Mouse (Mus musculus) heart, postnatal 0 days (tissue): ENCODE data around the gene Vps50. TPM values are rescaled to one million over a fixed set of nuclear protein-coding genes. Genes with fewer than 3 reads are reported as not detected.
A peak's percentile ranks its signal among the peaks of the same experiment; 100 is the strongest.
"Not testable (repeated sequence)": the region's sequence is repeated elsewhere in the genome, so short reads cannot be mapped to it uniquely, and the experiment has no call there.

Experiments
- ATAC-seq: fragments of 200-750 bp; cut with Nextera tagmentation; 2 replicates; pipeline ENCODE4 v1.8.0; 2017; ENCODE audit warnings: low read depth, moderate number of reproducible peaks, moderate library complexity; ENCODE audit not compliant: insufficient read depth
- DNase-seq: peaks from one replicate; pipeline ENCODE4 v3.0.0-alpha.2; 2016; ENCODE audit warnings: low spot score
- H3K27ac ChIP-seq: fragments of 300-500 bp; sonication (generic); 2 replicates; pipeline ENCODE4 v1.5.1; 2014; ENCODE audit warnings: low read depth, mild to moderate bottlenecking
- H3K27me3 ChIP-seq: fragments of 300-500 bp; sonication (generic); 2 replicates; pipeline ENCODE4 v1.6.1; 2014; ENCODE audit warnings: low read length, mixed read lengths; ENCODE audit not compliant: control insufficient read depth, insufficient read depth
- H3K36me3 ChIP-seq: fragments of 300-500 bp; sonication (generic); replicated peaks from 2 replicates; pipeline ENCODE4 v1.6.1; 2014; ENCODE audit warnings: low read length, mixed read lengths; ENCODE audit not compliant: control insufficient read depth, insufficient read depth
- H3K4me1 ChIP-seq: fragments of 300-500 bp; sonication (generic); 2 replicates; pipeline ENCODE4 v1.6.1; 2014; ENCODE audit warnings: antibody characterized with exemption; ENCODE audit not compliant: control insufficient read depth, insufficient read depth
- H3K4me2 ChIP-seq: fragments of 300-500 bp; sonication (generic); 2 replicates; pipeline ENCODE4 v1.6.1; 2014; ENCODE audit warnings: low read depth, mild to moderate bottlenecking, low read length, moderate library complexity
- H3K4me3 ChIP-seq: fragments of 300-500 bp; sonication (generic); 2 replicates; pipeline ENCODE4 v1.5.1; 2014; ENCODE audit warnings: low read depth, low read length
- H3K9ac ChIP-seq: fragments of 300-500 bp; sonication (generic); replicated peaks from 2 replicates; pipeline ENCODE4 v1.6.1; 2014; ENCODE audit warnings: low read depth, low read length, mixed read lengths
- H3K9me3 ChIP-seq: fragments of 300-500 bp; sonication (generic); replicated peaks from 2 replicates; pipeline ENCODE4 v1.6.1; 2016; ENCODE audit warnings: low read length; ENCODE audit not compliant: control insufficient read depth
- CTCF ChIP-seq: IDR thresholded peaks from 2 replicates; pipeline ENCODE4 v1.5.1; 2016; ENCODE audit warnings: antibody characterized with exemption, control low read depth, low read depth
- EP300 ChIP-seq: IDR thresholded peaks from 2 replicates; pipeline ENCODE4 v1.6.1; 2016; ENCODE audit warnings: antibody characterized with exemption, low read depth
- WGBS: fragments of 180-500 bp; shearing (Covaris S2); extraction: QIAGEN DNeasy Blood & Tissue Kit; methylation state at CpG from one replicate; pipeline ENCODE4 v1.1.7; 2014; 5-methylcytosine and 5-hydroxymethylcytosine counted together
- polyA plus RNA-seq: library from polyadenylated mRNA; unstranded; fragments of >200 nt; fragmentation: Nextera tagmentation; extraction: Ambion mirVana; gene quantifications from 2 replicates; pipeline ENCODE4 v1.2.1, GENCODE M21; 2015
- total RNA-seq: library from RNA; depleted of rRNA; stranded (reverse); fragments of >200 nt; gene quantifications from 2 replicates; pipeline ENCODE4 v1.2.3, GENCODE M21; 2014; ENCODE audit warnings: low replicate concordance; rRNA removed

The Vps50 gene
- total and polyA plus RNA-seq, 2 experiments from 2014 or later = 14.3 to 39.6 TPM

- Histone ChIP-seq H3K9me3 (no peaks in the 10 kb centered on the region), H3K4me3 (no peak overlapping the region), H3K27ac (no peak overlapping the region), H3K4me2 (no peak overlapping the region), H3K4me1 (no peaks in the 10 kb centered on the region), H3K27me3 (no peaks in the 10 kb centered on the region), H3K9ac (no peak overlapping the region), H3K36me3 (no peaks in the 10 kb centered on the region)
- no peak for ATAC-seq
- WGBS = 87% methylated on average over 2 of the region's 2 CpGs
- no peak for TF ChIP-seq CTCF
- TF ChIP-seq EP300 = no peak
- no peak for DNase-seq
Measured at GRCm38 (mm10) chr6:3612827-3613226, 114.6 kb downstream of the Vps50 start.

- not testable (repeated sequence) for H3K27me3 ChIP-seq, H3K9me3 ChIP-seq, H3K9ac ChIP-seq, H3K4me1 ChIP-seq, H3K36me3 ChIP-seq, H3K27ac ChIP-seq
- DNase-seq = peak; percentile 8
- 50% methylated on average over 11 of the region's 13 CpGs for WGBS
- H3K4me2 ChIP-seq = peak overlapping the region; percentile 56
- H3K4me3 ChIP-seq = peak overlapping the region; percentile 26; the same call in 1 of the 2 replicates
- peak; percentile 37; the same call in 1 of the 2 replicates for TF ChIP-seq CTCF
- peak; percentile 60 for ATAC-seq
Measured at GRCm38 (mm10) chr6:3620428-3621387, 122.5 kb downstream of the Vps50 start.

Other genes starting within 250 kb of the Vps50 start
- 4.4 and 44.3 TPM in 2 replicates for gene Samd9l, start 98.8 kb upstream of the Vps50 start, total RNA-seq
- 2.9 and 3.1 TPM in 2 replicates for gene Samd9l, start 98.8 kb upstream of the Vps50 start, polyA plus RNA-seq
- gene Hepacam2, start 84 bp upstream of the Vps50 start, total RNA-seq = not detected in 2 replicates
- gene Hepacam2, start 84 bp upstream of the Vps50 start, polyA plus RNA-seq = 0.10 TPM in 1 of 2 replicates, not detected in the other